Mouse (Mus musculus) megakaryocyte-erythroid progenitor cell, adult 5 weeks (primary cell): Measurements from ENCODE around the gene Crybb2. TPM values are rescaled to one million over a fixed set of nuclear protein-coding genes. Genes with fewer than 3 reads are reported as not detected.

Experiments
- polyA plus RNA-seq: library from polyadenylated mRNA; stranded (reverse); fragments of >175 nt; gene quantifications from 2 replicates; pipeline ENCODE4 v1.2.3, GENCODE M21; 2012

Gene Crybb2
- not detected in 2 replicates for polyA plus RNA-seq

DNA sequence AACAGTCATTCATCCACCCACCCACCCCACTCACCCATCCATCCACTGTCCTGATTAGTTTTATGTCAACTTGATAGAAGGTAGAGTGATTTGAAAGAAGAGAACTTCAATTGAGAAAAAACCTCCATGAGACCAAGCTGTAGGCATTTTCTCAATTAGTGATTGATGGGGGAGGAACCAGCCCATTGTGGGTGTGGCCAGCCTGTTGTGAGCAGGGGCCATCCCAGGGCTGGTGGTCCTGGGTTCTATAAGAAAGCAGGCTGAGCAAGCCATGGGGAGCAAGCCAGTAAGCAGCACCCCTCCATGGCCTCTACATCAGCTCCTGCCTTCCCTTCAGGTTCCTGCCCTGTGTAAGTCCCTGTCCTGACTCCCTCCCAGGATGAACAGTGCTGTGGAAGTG, at the start of gene Crybb2:
Gene Crybb2 (minus strand): TSS at position 101 of the 400 bp plus-strand sequence.

DNA sequence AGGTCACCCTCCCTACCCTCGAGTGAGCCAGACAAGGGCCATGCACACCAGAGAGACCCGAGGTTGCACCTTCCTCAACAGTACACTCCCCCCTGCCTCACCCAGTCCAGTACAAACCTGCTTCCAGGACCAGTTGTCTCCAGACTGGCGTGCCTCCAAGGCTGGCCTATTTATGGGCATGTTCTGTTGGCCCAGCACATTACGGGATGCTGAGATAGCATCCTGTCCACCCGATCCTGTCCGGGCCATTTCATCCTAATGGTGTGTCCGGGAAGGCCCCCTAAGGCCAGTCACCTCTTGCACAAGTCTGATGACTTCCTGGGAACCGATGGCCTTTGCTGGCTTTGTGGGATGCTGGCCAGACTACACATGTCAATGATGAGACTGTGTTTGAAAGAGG, 11.5 kb upstream of the Crybb2 start, which contains the start of gene Crybb3:
Gene Crybb3 (minus strand): TSS at position 146 of the 400 bp plus-strand sequence.

DNA sequence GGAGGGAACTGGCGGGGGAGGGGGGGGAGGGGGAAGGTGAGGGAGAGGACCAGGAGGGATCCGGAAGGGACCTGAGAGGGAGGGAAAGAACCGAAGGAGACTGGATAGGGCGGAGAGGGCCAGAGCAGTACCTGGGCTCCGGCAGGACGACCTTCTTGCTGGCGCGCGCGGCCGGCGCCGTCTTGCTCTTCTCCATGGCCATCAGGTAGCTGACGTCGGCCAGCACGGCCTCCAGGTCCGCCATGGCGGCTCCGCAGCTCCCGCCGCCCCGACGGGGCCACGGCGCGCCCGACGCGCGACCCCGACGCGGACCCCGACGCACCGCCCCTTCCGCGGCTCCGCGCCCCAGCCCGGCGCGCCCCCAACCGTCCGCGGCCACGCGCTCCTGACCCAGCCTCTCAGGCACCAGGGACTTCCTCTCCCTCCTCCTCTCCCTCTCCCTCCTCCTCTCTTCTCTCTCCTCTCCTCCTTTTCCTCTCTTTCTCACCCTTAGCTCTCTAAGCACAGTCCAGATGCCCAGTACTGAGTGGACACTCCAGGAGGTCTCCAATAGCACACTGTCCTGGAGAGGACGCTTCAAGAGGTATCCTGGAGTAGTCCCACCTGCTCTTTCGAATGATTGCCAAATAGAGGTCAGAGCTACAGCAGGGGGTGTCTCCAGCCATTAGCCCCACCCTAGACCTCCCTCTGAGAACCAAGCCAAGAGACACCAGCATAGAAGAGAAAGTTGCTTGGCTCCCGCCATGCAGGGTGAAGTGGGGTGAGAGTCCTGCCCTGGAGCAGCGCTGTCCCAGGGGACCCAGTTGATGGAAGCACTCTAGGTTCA, 54.5 kb downstream of the Crybb2 start, which contains the start of gene Grk3:
Gene Grk3 (minus strand): TSS at position 556 of the 826 bp plus-strand sequence.

Other genes with a start within 250 kb of the Crybb2 start
- 1.6 and 3.0 TPM in 2 replicates for gene Myo18b, start 173.8 kb downstream of the Crybb2 start, polyA plus RNA-seq
- 5.2 and 7.4 TPM in 2 replicates for gene Grk3, start 54.3 kb downstream of the Crybb2 start, polyA plus RNA-seq
- 1.8 and 2.9 TPM in 2 replicates for gene Crybb3, start 11.5 kb upstream of the Crybb2 start, polyA plus RNA-seq
- 7.6 and 10.3 TPM in 2 replicates for gene 2900026A02Rik, start 151.1 kb upstream of the Crybb2 start, polyA plus RNA-seq
- gene Tmem211, start 156.8 kb upstream of the Crybb2 start, polyA plus RNA-seq: not detected in 2 replicates
- gene Sgsm1, start 240.7 kb upstream of the Crybb2 start, polyA plus RNA-seq: 0.16 and 1.3 TPM in 2 replicates